Mouse (Mus musculus): ENCODE data around the gene Zfp691. TPM values are rescaled to one million over a fixed set of nuclear protein-coding genes. Genes with fewer than 3 reads are reported as not detected.

Zfp691 gene
- total RNA-seq, 2 experiments from 2014 or later: 6.2 to 8.1 TPM

- peak; percentile 34 to 41 for DNase-seq (ENCODE audit: low spot score in 2 of 2)
- intact Hi-C loops (cut with DNase I): no loop called here
Measured at GRCm38 (mm10) chr4:119177702-119178101, 3.7 kb upstream of the Zfp691 start.

- no peak for DNase-seq (ENCODE audit: low spot score in 2 of 2)
- intact Hi-C loops (cut with DNase I): no loop called here
Measured at GRCm38 (mm10) chr4:119172919-119173650, 910 bp downstream of the Zfp691 start.

GRCm38 (mm10) chr4:119167663-119168062 is 6.3 kb downstream of the Zfp691 start:
- intact Hi-C loops (cut with DNase I): loop anchor here (1.0 to 5.0 kb wide), 2 partner anchors 35 to 162 kb away; no protein-coding TSS in a partner anchor
- DNase-seq (ENCODE audit: low spot score in 2 of 2): peak; percentile 92 to 93

DNA sequence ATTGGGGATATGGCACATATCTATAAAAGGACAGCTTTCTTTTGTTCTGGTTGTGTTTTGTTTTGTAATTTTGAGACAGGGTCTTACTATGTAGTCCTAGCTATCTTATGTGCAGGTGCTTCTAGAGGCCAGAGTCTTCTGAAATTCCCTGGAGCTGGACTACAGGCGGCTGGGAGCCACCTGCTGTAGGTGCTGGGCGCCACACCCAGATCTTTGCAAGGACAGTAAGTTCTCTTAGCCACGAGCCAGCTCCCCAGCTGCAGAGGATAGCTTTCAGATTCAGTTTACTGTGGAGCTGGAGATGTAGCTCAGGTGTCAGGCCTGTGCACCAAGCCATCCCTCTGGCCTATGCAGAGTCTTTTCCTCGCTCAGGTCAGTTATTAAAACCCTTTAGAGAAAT is 6.9 kb downstream of the Zfp691 start:
- intact Hi-C loops (cut with DNase I): loop anchor here (1.0 to 5.0 kb wide), 2 partner anchors 35 to 162 kb away; no protein-coding TSS in a partner anchor
- DNase-seq (ENCODE audit: low spot score in 2 of 2): no peak

DNA sequence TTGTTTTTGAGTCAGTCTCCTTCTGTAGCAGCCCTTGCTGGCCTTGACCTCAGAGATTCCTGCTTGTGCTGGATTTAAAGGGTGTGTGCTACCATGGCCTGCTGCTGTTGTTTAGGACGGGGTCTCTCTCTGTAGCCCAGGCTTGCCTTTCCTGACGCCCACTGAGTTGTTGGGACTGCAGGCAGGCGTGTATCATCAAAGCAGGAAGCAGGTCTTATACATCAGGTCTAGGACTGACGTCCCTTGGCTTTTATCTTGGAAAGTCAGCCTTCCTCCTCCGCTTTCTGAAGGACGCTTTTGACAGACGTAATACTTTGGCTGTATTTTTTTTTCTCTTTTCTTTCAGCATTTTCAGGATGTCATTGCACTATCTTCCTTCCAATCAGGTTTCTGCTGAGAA is 8.1 kb downstream of the Zfp691 start:
- intact Hi-C loops (cut with DNase I): loop anchor here (5.0 kb wide), 1 partner anchor 36 kb away; no protein-coding TSS in a partner anchor
- DNase-seq (ENCODE audit: low spot score in 2 of 2): no peak

DNA sequence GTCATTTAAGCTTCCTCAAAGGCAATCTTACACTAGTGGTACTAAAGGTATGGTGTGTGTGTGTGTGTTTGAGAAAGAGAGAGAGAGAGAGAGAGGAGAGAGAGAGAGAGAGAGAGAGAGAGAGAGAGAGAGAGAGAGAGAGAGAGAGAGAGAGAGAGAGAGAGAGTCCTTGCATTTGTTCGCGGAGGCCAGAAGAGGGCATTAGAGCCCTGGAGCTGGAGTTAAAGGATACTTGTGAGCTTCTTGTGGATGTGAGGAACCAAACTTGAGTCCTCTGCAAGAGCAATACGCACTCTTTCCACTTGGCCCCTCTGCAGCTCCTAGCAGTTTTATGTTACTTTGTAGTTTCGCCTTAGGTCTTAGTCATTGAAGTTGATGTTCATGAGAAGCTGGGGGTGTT is 11.0 kb downstream of the Zfp691 start:
- intact Hi-C loops (cut with DNase I): no loop called here
- no peak for DNase-seq (ENCODE audit: low spot score in 2 of 2)

- DNase-seq (ENCODE audit: low spot score in 2 of 2): no peak
- intact Hi-C loops (cut with DNase I): no loop called here
Measured at GRCm38 (mm10) chr4:119161358-119161757, 12.6 kb downstream of the Zfp691 start.

DNA sequence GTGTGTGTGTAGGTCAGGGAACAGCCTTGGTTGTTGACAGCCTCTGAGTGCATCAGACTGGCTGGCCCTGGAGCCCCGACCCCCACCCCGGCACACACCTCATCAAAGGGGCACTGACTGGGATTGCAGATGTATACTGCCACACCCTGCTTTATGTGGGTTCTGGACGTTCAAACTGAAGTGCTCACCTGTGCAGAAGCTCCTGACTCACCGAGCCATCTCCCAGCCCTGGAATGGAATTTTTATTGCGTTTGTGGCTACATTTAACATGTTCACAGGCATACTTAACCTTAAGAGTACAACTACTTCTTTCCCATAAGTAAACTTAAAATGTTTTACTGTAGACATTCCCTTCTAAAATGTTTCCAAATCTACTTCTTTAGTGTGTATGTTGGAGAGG is 16.1 kb downstream of the Zfp691 start:
- intact Hi-C loops (cut with DNase I): no loop called here
- DNase-seq (ENCODE audit: low spot score in 2 of 2): no peak

- intact Hi-C loops (cut with DNase I): no loop called here
- peak; percentile 45 to 70 for DNase-seq (ENCODE audit: low spot score in 2 of 2)
Measured at GRCm38 (mm10) chr4:119157186-119157585, 16.8 kb downstream of the Zfp691 start.

DNA sequence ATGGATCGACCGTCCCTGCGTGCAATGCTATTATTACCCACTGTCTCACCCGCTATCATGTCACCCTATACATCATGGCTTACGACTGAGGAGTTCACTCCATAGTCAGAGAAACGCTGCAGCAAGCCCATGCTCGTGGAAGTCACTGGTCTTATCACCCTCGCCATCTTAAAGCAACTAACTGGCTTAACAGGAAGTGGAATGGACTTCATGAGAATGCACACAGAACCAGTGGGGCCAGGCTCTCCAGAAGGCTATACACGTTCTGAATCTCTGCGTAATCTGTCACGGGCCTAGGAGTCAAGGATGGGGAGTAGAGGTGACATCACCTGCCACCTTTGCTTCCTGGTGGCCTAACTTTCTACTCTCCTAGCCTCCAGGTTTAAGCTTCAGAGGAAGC is 25.3 kb downstream of the Zfp691 start:
- no peak for DNase-seq (ENCODE audit: low spot score in 2 of 2)
- intact Hi-C loops (cut with DNase I): no loop called here

DNA sequence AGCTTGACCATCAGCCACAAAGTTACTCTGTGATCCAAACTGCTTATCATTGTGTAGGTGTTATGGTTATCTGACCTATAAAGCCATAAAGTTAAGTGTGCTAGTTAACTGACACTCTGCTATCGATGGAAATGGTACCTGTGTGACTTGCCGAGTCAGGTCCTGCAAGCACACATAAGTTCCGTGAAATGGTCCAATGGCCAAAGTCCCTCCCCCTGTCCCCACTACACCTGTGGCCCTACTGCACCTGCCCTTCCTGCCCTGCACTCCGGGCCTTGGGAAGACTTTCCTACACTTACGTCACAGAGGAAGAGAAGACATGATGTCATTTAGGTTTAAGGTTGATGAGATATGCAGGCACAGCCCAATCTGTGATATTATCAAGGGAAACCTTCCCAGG is 26.6 kb downstream of the Zfp691 start:
- no peak for DNase-seq (ENCODE audit: low spot score in 2 of 2)
- intact Hi-C loops (cut with DNase I): no loop called here

- DNase-seq (ENCODE audit: low spot score in 2 of 2): no peak
- intact Hi-C loops (cut with DNase I): no loop called here
Measured at GRCm38 (mm10) chr4:119146816-119147215, 27.2 kb downstream of the Zfp691 start.

DNA sequence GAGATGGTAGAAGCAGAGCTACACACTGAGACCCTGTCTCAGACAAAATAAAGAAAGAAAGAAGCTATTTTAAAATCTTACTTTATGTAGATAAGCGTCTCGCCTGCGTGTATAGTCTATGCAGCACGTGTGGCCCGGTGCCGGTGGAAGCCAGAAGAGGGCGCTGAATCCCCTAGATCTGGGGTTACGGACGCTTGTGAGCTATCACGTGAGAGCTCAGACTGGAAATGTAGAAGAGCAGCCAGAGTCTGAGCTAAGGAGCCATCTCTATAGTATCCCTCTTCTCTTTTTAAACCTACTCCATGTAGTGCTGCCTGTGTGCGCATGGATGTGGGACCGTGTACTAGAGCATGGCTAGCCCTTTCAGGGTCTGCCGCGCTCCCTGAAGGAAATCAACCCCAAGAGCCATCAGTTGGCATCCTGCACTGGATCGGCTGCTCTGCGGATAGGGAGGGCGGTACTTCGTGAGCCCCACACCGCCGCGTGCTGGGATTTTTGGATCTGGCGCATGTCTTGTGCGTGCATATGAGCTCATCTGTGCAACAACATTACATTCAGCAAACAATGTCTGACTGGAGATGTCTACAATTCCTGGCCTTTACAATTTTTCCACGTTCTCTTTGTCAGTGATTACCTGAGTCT is 31.6 kb downstream of the Zfp691 start:
- intact Hi-C loops (cut with DNase I): no loop called here
- DNase-seq (ENCODE audit: low spot score in 2 of 2): peak; percentile 73 to 84

DNA sequence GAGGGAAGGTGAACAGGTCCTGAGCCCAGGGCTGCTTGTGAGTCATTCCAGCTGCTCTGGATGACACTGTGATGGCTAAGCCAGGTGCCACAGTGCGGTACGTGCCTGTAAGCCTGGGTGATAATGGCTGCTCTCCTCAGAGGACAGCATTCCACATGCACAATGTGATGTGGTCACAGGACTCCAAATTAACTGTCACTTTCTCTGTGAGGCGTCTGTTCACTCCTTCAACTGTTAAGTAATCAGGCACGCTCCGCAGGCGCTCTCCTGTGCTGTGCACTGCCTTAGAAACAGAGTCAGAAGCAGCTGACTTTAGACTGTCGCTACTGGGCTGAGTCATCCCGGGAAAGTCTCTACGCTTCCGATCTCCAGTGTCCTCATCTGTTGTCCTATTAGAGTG is 32.8 kb downstream of the Zfp691 start:
- peak in 1 of 2 experiments; percentile 44 for DNase-seq (ENCODE audit: low spot score in 2 of 2)

GRCm38 (mm10) chr4:119140126-119140525 is 33.9 kb downstream of the Zfp691 start:
- intact Hi-C loops (cut with DNase I): no loop called here

More for the DNA sequence above, 32.8 kb downstream of the Zfp691 start:
- intact Hi-C loops (cut with DNase I): no loop called here

DNA sequence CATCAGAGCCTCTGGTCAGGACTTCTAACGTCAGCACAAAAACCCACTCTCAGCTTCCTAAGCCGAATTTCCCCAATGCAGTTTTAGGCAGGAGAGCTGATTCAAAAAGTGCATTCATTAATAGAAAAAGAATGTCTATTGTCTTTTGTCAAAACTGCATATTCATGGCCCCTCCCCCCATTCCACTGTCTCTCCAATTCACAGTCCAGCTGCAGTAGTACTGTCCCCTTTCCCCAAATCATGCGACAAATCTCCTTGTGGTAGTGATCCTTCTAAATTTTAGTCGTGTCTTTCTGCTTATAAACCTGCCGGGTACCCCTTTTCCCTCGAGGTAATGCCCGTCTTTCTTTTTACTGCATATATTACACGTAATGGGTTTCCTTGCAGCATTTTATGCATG is 35.2 kb downstream of the Zfp691 start:
- DNase-seq (ENCODE audit: low spot score in 2 of 2): no peak
- intact Hi-C loops (cut with DNase I): no loop called here

More at GRCm38 (mm10) chr4:119140126-119140525, 33.9 kb downstream of the Zfp691 start:
- no peak for DNase-seq (ENCODE audit: low spot score in 2 of 2)

DNA sequence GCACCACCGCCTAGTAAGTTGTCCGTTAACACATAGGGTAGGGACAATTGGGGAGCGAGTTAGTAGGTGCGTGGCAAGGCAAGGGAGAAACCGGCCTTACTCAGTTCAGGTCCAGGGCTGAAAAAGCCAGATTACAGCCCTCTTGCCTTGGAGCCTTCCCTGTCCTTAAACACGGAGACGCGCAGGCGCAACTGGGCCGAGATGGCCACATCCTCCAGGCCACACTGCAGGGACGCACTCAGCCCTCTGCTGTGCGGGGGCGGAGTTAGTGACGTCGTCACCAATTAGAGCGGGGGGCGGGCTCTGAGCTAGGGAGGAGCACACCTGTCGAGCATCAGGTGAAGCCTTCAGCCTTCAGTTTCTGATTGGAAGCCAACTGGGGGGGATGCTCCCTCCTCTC is 35.8 kb downstream of the Zfp691 start:
- intact Hi-C loops (cut with DNase I): no loop called here
- DNase-seq (ENCODE audit: low spot score in 2 of 2): peak; percentile 63 to 71

DNA sequence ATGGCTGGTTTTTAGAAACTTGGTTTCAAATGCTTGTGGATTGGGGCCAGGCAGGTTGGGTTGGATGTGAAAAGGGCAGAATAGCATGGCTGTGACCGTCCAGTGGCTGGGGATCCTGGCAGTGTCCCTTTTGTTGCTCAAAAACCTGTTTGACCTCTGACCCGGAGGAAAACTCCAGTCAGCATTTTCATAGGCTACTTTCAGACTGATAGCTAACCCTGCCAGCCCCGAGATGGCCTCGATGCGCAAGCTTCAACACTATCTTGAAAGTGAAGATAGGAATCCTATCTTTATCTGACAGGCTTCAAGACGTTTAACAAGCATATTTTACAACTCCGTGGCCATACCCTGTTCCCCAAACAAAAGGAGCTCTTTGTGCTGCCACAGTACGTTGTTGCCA is 36.7 kb downstream of the Zfp691 start:
- intact Hi-C loops (cut with DNase I): no loop called here
- no peak for DNase-seq (ENCODE audit: low spot score in 2 of 2)

- DNase-seq (ENCODE audit: low spot score in 2 of 2): no peak
- intact Hi-C loops (cut with DNase I): no loop called here
Measured at GRCm38 (mm10) chr4:119133860-119134259, 40.1 kb downstream of the Zfp691 start.

DNA sequence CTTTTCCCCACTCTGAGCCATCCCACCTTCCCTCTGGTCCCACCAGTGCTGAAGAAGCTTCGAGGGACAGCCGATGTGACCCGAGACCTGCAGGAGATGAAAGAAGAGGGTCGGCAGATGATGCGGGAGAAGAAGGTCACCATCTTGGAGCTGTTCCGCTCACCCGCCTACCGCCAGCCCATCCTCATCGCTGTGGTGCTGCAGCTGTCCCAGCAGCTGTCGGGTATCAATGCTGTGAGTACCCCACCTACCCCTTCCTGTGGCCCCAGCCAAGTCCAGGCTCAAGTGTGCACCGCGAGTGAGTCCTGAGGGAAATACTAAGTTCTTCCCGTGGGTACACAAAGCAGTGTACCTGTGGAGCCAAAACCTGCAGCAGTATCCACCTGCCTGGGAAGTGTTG is 40.7 kb downstream of the Zfp691 start:
- intact Hi-C loops (cut with DNase I): no loop called here
- DNase-seq (ENCODE audit: low spot score in 2 of 2): no peak

Measured in left cerebral cortex, postnatal 14 days (tissue).